In the genomic region with DNA sequence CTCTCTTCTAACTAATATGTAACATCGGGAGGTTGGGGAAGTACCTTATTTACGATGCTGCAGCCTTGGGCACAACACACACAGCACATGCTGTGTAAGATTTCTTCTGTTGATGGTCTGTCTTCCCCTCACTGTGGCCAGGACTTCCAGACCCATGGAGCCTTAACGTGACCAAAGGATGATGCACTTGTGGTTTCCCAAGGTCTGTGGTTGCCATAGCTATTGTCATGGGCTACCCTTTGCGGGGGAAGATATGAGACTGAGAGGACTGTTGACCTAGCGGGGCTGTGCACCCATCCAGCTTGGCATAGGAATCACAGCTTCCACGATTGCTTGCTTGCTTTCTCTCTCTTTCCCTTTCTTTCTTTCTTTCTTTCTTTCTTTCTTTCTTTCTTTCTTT, we compare ENCODE assay signal across 16 mouse cellular contexts. TPM values are rescaled to one million over a fixed set of nuclear protein-coding genes. Genes with fewer than 3 reads are reported as not detected.
DNase-seq lines count a peak whose midpoint lies in the region; ATAC-seq and TF ChIP-seq lines count a peak whose summit lies in the region.
"Had no signal": no experiment of that assay in that cellular context is flagged by ENCODE, and none has a peak within 500 bp of the region (broad histone marks: within the 10 kb centered on the region; RNA-seq: fewer than 3 reads in every experiment).

No protein-coding gene starts in this region.

- no peaks in the 10 kb centered on the region for H3K9me3 ChIP-seq in hindbrain, embryonic 10.5 days
- H3K9me3 ChIP-seq in hindbrain, embryonic 16.5 days (ENCODE audit: control insufficient read depth, low read length) = no peaks in the 10 kb centered on the region
- no peaks in the 10 kb centered on the region for H3K9me3 ChIP-seq in forebrain, embryonic 16.5 days (ENCODE audit: control insufficient read depth, low read length)
- H3K9me3 ChIP-seq: embryonic facial prominence, embryonic 15.5 days; heart, embryonic 10.5 days; lung, embryonic 15.5 days had no signal

- no peak for TF ChIP-seq POLR2A in myocyte (IDR thresholded peaks at IDR 0.05; ENCODE audit: insufficient read length, low read depth)

- H3K4me2 ChIP-seq in hindbrain, embryonic 16.5 days (ENCODE audit: low read length) = no peak overlapping the region
- no peak overlapping the region for H3K4me2 ChIP-seq in forebrain, embryonic 16.5 days (ENCODE audit: low read length)
- H3K4me2 ChIP-seq in myocyte (ENCODE audit: low read depth) = peak overlapping the region; percentile 12

- H3K4me1 ChIP-seq in hindbrain, embryonic 10.5 days (replicated peaks) = peaks cover 52% of the 10 kb centered on the region
- H3K4me1 ChIP-seq in hindbrain, embryonic 16.5 days (ENCODE audit: control insufficient read depth, insufficient read depth, low read depth, low read length) = peaks cover 29% of the 10 kb centered on the region
- H3K4me1 ChIP-seq in forebrain, embryonic 16.5 days (replicated peaks; ENCODE audit: control insufficient read depth, insufficient read depth, low read length) = peaks cover 29% of the 10 kb centered on the region

- DNase-seq in hindbrain, embryonic 10.5 days (ENCODE audit: low spot score) = no peak
- DNase-seq in induced T-regulatory cell, adult 2 months (ENCODE audit: low read depth) = peak; percentile 15
- DNase-seq in lung, postnatal 10 days = no peak
- no peak for DNase-seq in kidney, postnatal 10 days
- DNase-seq: adrenal gland, postnatal 10 days; kidney, adult 18-20 months had no signal

- H3K36me3 ChIP-seq in hindbrain, embryonic 10.5 days = peaks cover 9% of the 10 kb centered on the region
- H3K36me3 ChIP-seq in hindbrain, embryonic 16.5 days (ENCODE audit: control insufficient read depth, insufficient read depth, low read length) = 0 out of 2 replicates have a peak, but pooled peaks cover 2% of the 10 kb centered on the region
- H3K36me3 ChIP-seq in forebrain, embryonic 16.5 days (ENCODE audit: control insufficient read depth, insufficient read depth) = no peaks in the 10 kb centered on the region
- no peaks in the 10 kb centered on the region for H3K36me3 ChIP-seq in myocyte (ENCODE audit: control insufficient read depth, insufficient read depth)
- H3K36me3 ChIP-seq: embryonic facial prominence, embryonic 15.5 days; heart, embryonic 10.5 days; lung, embryonic 15.5 days had no signal

- H3K4me3 ChIP-seq in hindbrain, embryonic 10.5 days = no peak overlapping the region
- no peak overlapping the region for H3K4me3 ChIP-seq in hindbrain, embryonic 16.5 days (ENCODE audit: low read length)
- no peak overlapping the region for H3K4me3 ChIP-seq in forebrain, embryonic 16.5 days (replicated peaks; ENCODE audit: low read length)
- no peak overlapping the region for H3K4me3 ChIP-seq in myocyte

- no peak overlapping the region for H3ac ChIP-seq in myocyte (ENCODE audit: control insufficient read depth, insufficient read length)

- WGBS in hindbrain, embryonic 10.5 days = 78% methylated on average over 6 of the region's 6 CpGs
- 71% methylated on average over 6 of the region's 6 CpGs for WGBS in hindbrain, embryonic 16.5 days
- 76% methylated on average over 6 of the region's 6 CpGs for WGBS in forebrain, embryonic 16.5 days

- H3K27me3 ChIP-seq in hindbrain, embryonic 10.5 days (ENCODE audit: insufficient read depth, poor library complexity, severe bottlenecking) = peaks cover 11% of the 10 kb centered on the region
- H3K27me3 ChIP-seq in hindbrain, embryonic 16.5 days (replicated peaks; ENCODE audit: control insufficient read depth, insufficient read depth, low read length) = no peaks in the 10 kb centered on the region
- H3K27me3 ChIP-seq in forebrain, embryonic 16.5 days (replicated peaks; ENCODE audit: control insufficient read depth, insufficient read depth, low read length) = no peaks in the 10 kb centered on the region
- H3K27me3 ChIP-seq in myocyte (ENCODE audit: control insufficient read depth, insufficient read depth, insufficient read length) = peaks cover 4% of the 10 kb centered on the region
- H3K27me3 ChIP-seq: Patski had no signal

- peak overlapping the region; percentile 59; the same call in 1 of the 2 replicates for H3K27ac ChIP-seq in hindbrain, embryonic 10.5 days
- H3K27ac ChIP-seq in hindbrain, embryonic 16.5 days (ENCODE audit: low read depth, low read length) = no peak overlapping the region
- peak overlapping the region; percentile 47; the same call in 1 of the 2 replicates for H3K27ac ChIP-seq in forebrain, embryonic 16.5 days (ENCODE audit: low read length)
- H3K27ac ChIP-seq: embryonic facial prominence, embryonic 15.5 days; heart, embryonic 10.5 days; kidney, postnatal 0 days; liver, embryonic 14.5 days; lung, embryonic 15.5 days; macrophage had no signal

- ATAC-seq in hindbrain, embryonic 16.5 days = no peak
- no peak for ATAC-seq in forebrain, embryonic 16.5 days
- ATAC-seq: Patski had no signal

- H3K9ac ChIP-seq in hindbrain, embryonic 16.5 days (ENCODE audit: low read depth, low read length) = no peak overlapping the region
- no peak overlapping the region for H3K9ac ChIP-seq in forebrain, embryonic 16.5 days (replicated peaks; ENCODE audit: low read depth, low read length)
- H3K9ac ChIP-seq: embryonic facial prominence, embryonic 15.5 days had no signal

- H3K79me2 ChIP-seq in myocyte (ENCODE audit: control insufficient read depth, insufficient read depth) = no peaks in the 10 kb centered on the region

TF ChIP-seq in myocyte, 11 proteins besides CTCF, POLR2A, EP300 and RAD21:
- TF ChIP-seq USF1 (IDR thresholded peaks at IDR 0.05; ENCODE audit: low read depth) (no peak), SRF (IDR thresholded peaks at IDR 0.05; ENCODE audit: control insufficient read depth, insufficient read length, low read depth) (no peak), MYOD1 (IDR thresholded peaks at IDR 0.05; ENCODE audit: control insufficient read depth in 1 of 3, insufficient read length in 2 of 3, low read depth in 2 of 3) (no peak), MAX (IDR thresholded peaks at IDR 0.05; ENCODE audit: low read depth) (no peak), TCF12 (IDR thresholded peaks at IDR 0.05; ENCODE audit: insufficient read depth, poor library complexity, severe bottlenecking) (no peak), REST (IDR thresholded peaks at IDR 0.05; ENCODE audit: insufficient read depth, insufficient read length) (no peak), POLR2AphosphoS2 (IDR thresholded peaks at IDR 0.05; ENCODE audit: insufficient read length, low read depth) (no peak), TCF3 (IDR thresholded peaks at IDR 0.05; ENCODE audit: insufficient read length, low read depth) (no peak), MYOG (IDR thresholded peaks at IDR 0.05; ENCODE audit: control insufficient read depth in 1 of 3, insufficient read depth in 1 of 3, insufficient read length in 2 of 3, low read depth in 2 of 3) (no peak), CEBPB (IDR thresholded peaks at IDR 0.05; ENCODE audit: insufficient read depth, poor library complexity, severe bottlenecking) (no peak), E2F4 (IDR thresholded peaks at IDR 0.05; ENCODE audit: insufficient read depth) (no peak)

RNA-seq across cellular contexts. Expression of a gene that starts 1.3 kb away (rescaled TPM):
- 10.0 and 13.9 TPM in 2 replicates for polyA plus RNA-seq in hindbrain, embryonic 10.5 days (2016; fragmentation: Nextera tagmentation; extraction: Ambion mirVana)
- polyA plus RNA-seq in hindbrain, embryonic 16.5 days (2015; fragmentation: Nextera tagmentation; extraction: Ambion mirVana) = 23.8 and 34.7 TPM in 2 replicates
- 70.4 and 71.8 TPM in 2 replicates for polyA plus RNA-seq in forebrain, embryonic 16.5 days (2015; fragmentation: Nextera tagmentation; extraction: Ambion mirVana)
- 3.2 TPM for polyA plus RNA-seq in myocyte (2012; fragmentation: generic; extraction: Trizol)
